Mouse (Mus musculus): ENCODE results near the gene Fgfr2. TPM values are rescaled to one million over a fixed set of nuclear protein-coding genes. Genes with fewer than 3 reads are reported as not detected.

Gene Fgfr2
- polyA plus RNA-seq, 1 experiment from 2014 or later: 81.1 TPM

- Histone ChIP-seq H3K4me3 (no peak overlapping the region), H3K4me2 (replicated peaks) (no peak overlapping the region), H3K4me1 (peaks cover 5% of the 10 kb centered on the region; the same call in 1 of the 2 replicates), H3K27ac (no peak overlapping the region), H3K9me3 (replicated peaks) (no peaks in the 10 kb centered on the region), H3K36me3 (no peaks in the 10 kb centered on the region), H3K9ac (no peak overlapping the region), H3K27me3 (no peaks in the 10 kb centered on the region)
- 76% methylated on average over 12 of the region's 12 CpGs for WGBS
- ATAC-seq (ENCODE audit: low FRiP score): no peak
Observed at GRCm38 (mm10) chr7:130985193-130985592, 2138.0 kb downstream of the Fgfr2 start.

GRCm38 (mm10) chr7:130984294-130984693 is 2138.9 kb downstream of the Fgfr2 start:
- ATAC-seq (ENCODE audit: low FRiP score): no peak
- Histone ChIP-seq H3K27ac (no peak overlapping the region), H3K9ac (no peak overlapping the region), H3K4me3 (no peak overlapping the region), H3K4me1 (peaks cover 5% of the 10 kb centered on the region; the same call in 1 of the 2 replicates), H3K9me3 (replicated peaks) (no peaks in the 10 kb centered on the region), H3K4me2 (replicated peaks) (no peak overlapping the region), H3K27me3 (no peaks in the 10 kb centered on the region), H3K36me3 (no peaks in the 10 kb centered on the region)
- 83% methylated on average over 7 of the region's 7 CpGs for WGBS

GRCm38 (mm10) chr7:130982881-130983280 is 2140.3 kb downstream of the Fgfr2 start:
- Histone ChIP-seq H3K27ac (no peak overlapping the region), H3K4me3 (no peak overlapping the region), H3K36me3 (no peaks in the 10 kb centered on the region), H3K9me3 (replicated peaks) (no peaks in the 10 kb centered on the region), H3K27me3 (no peaks in the 10 kb centered on the region), H3K4me2 (replicated peaks) (no peak overlapping the region), H3K4me1 (peaks cover 5% of the 10 kb centered on the region; the same call in 1 of the 2 replicates), H3K9ac (no peak overlapping the region)
- 79% methylated on average over 3 of the region's 3 CpGs for WGBS
- no peak for ATAC-seq (ENCODE audit: low FRiP score)

- no peak for ATAC-seq (ENCODE audit: low FRiP score)
- Histone ChIP-seq H3K9ac (no peak overlapping the region), H3K27ac (no peak overlapping the region), H3K4me1 (peaks cover 5% of the 10 kb centered on the region; the same call in 1 of the 2 replicates), H3K9me3 (replicated peaks) (no peaks in the 10 kb centered on the region), H3K4me2 (replicated peaks) (no peak overlapping the region), H3K27me3 (no peaks in the 10 kb centered on the region), H3K36me3 (no peaks in the 10 kb centered on the region), H3K4me3 (no peak overlapping the region)
- WGBS: 33% methylated on average over 4 of the region's 4 CpGs
Observed at GRCm38 (mm10) chr7:130982371-130982770, 2140.8 kb downstream of the Fgfr2 start.

GRCm38 (mm10) chr7:130980130-130980529 is 2143.0 kb downstream of the Fgfr2 start:
- H3K36me3 ChIP-seq: no peaks in the 10 kb centered on the region
- H3K9me3 ChIP-seq (replicated peaks): no peaks in the 10 kb centered on the region
- 92% methylated on average over 5 of the region's 5 CpGs for WGBS
- no peak overlapping the region for H3K27ac ChIP-seq
- H3K4me3 ChIP-seq: no peak overlapping the region
- H3K4me2 ChIP-seq (replicated peaks): no peak overlapping the region
- no peaks in the 10 kb centered on the region for H3K27me3 ChIP-seq
- H3K9ac ChIP-seq: no peak overlapping the region
- ATAC-seq (ENCODE audit: low FRiP score): no peak
- H3K4me1 ChIP-seq: peaks cover 5% of the 10 kb centered on the region; the same call in 1 of the 2 replicates

GRCm38 (mm10) chr7:130978545-130978944 is 2144.6 kb downstream of the Fgfr2 start:
- ATAC-seq (ENCODE audit: low FRiP score): no peak
- 86% methylated on average over 1 of the region's 1 CpGs for WGBS
- no peak overlapping the region for H3K9ac ChIP-seq
- no peak overlapping the region for H3K27ac ChIP-seq
- no peak overlapping the region for H3K4me3 ChIP-seq
- no peaks in the 10 kb centered on the region for H3K9me3 ChIP-seq (replicated peaks)
- no peak overlapping the region for H3K4me2 ChIP-seq (replicated peaks)
- H3K36me3 ChIP-seq: no peaks in the 10 kb centered on the region
- no peaks in the 10 kb centered on the region; the same call in 1 of the 2 replicates for H3K27me3 ChIP-seq
- peaks cover 5% of the 10 kb centered on the region; the same call in 1 of the 2 replicates for H3K4me1 ChIP-seq

- H3K9ac ChIP-seq: no peak overlapping the region
- 76% methylated on average over 5 of the region's 5 CpGs for WGBS
- H3K36me3 ChIP-seq: no peaks in the 10 kb centered on the region
- H3K9me3 ChIP-seq (replicated peaks): no peaks in the 10 kb centered on the region
- no peak overlapping the region for H3K4me2 ChIP-seq (replicated peaks)
- peak; percentile 29; the same call in 1 of the 2 replicates for ATAC-seq (ENCODE audit: low FRiP score)
- H3K4me3 ChIP-seq: no peak overlapping the region
- no peaks in the 10 kb centered on the region; the same call in 1 of the 2 replicates for H3K27me3 ChIP-seq
- no peak overlapping the region for H3K27ac ChIP-seq
- peaks cover 5% of the 10 kb centered on the region; the same call in 1 of the 2 replicates for H3K4me1 ChIP-seq
Observed at GRCm38 (mm10) chr7:130977794-130978521, 2145.2 kb downstream of the Fgfr2 start.

GRCm38 (mm10) chr7:130976305-130976935 is 2146.7 kb downstream of the Fgfr2 start:
- Histone ChIP-seq H3K27ac (no peak overlapping the region), H3K9ac (no peak overlapping the region), H3K36me3 (no peaks in the 10 kb centered on the region), H3K4me1 (no peaks in the 10 kb centered on the region; the same call in 1 of the 2 replicates), H3K4me2 (replicated peaks) (no peak overlapping the region), H3K9me3 (replicated peaks) (no peaks in the 10 kb centered on the region), H3K27me3 (no peaks in the 10 kb centered on the region; the same call in 1 of the 2 replicates), H3K4me3 (no peak overlapping the region)
- ATAC-seq (ENCODE audit: low FRiP score): no peak
- 71% methylated on average over 13 of the region's 13 CpGs for WGBS

GRCm38 (mm10) chr7:130972767-130973166 is 2150.4 kb downstream of the Fgfr2 start:
- WGBS: 80% methylated on average over 9 of the region's 9 CpGs
- no peak overlapping the region for H3K27ac ChIP-seq
- H3K4me1 ChIP-seq: no peaks in the 10 kb centered on the region; the same call in 1 of the 2 replicates
- H3K4me2 ChIP-seq (replicated peaks): no peak overlapping the region
- no peak for ATAC-seq (ENCODE audit: low FRiP score)
- H3K27me3 ChIP-seq: no peaks in the 10 kb centered on the region; the same call in 1 of the 2 replicates
- H3K36me3 ChIP-seq: no peaks in the 10 kb centered on the region
- no peak overlapping the region for H3K4me3 ChIP-seq
- no peak overlapping the region for H3K9ac ChIP-seq
- no peaks in the 10 kb centered on the region for H3K9me3 ChIP-seq (replicated peaks)

- peaks cover 12% of the 10 kb centered on the region for H3K4me1 ChIP-seq
- H3K4me3 ChIP-seq: no peak overlapping the region
- no peak overlapping the region for H3K4me2 ChIP-seq (replicated peaks)
- no peaks in the 10 kb centered on the region; the same call in 1 of the 2 replicates for H3K27me3 ChIP-seq
- WGBS: 61% methylated on average over 3 of the region's 3 CpGs
- no peaks in the 10 kb centered on the region for H3K9me3 ChIP-seq (replicated peaks)
- no peak overlapping the region for H3K27ac ChIP-seq
- H3K36me3 ChIP-seq: no peaks in the 10 kb centered on the region
- no peak for ATAC-seq (ENCODE audit: low FRiP score)
- H3K9ac ChIP-seq: no peak overlapping the region
Observed at GRCm38 (mm10) chr7:130969507-130969906, 2153.6 kb downstream of the Fgfr2 start.

GRCm38 (mm10) chr7:130969076-130969475 is 2154.1 kb downstream of the Fgfr2 start:
- 91% methylated on average over 5 of the region's 5 CpGs for WGBS

GRCm38 (mm10) chr7:130968537-130968936 is 2154.6 kb downstream of the Fgfr2 start:
- WGBS: 66% methylated on average over 7 of the region's 7 CpGs
- no peak for ATAC-seq (ENCODE audit: low FRiP score)
- Histone ChIP-seq H3K9me3 (replicated peaks) (no peaks in the 10 kb centered on the region), H3K4me1 (peaks cover 13% of the 10 kb centered on the region), H3K4me3 (no peak overlapping the region), H3K36me3 (no peaks in the 10 kb centered on the region), H3K27me3 (no peaks in the 10 kb centered on the region), H3K27ac (no peak overlapping the region), H3K9ac (no peak overlapping the region), H3K4me2 (replicated peaks) (no peak overlapping the region)

More at GRCm38 (mm10) chr7:130969076-130969475, 2154.1 kb downstream of the Fgfr2 start:
- H3K9ac ChIP-seq: no peak overlapping the region
- H3K9me3 ChIP-seq (replicated peaks): no peaks in the 10 kb centered on the region
- H3K27ac ChIP-seq: no peak overlapping the region
- H3K27me3 ChIP-seq: no peaks in the 10 kb centered on the region
- H3K36me3 ChIP-seq: no peaks in the 10 kb centered on the region
- no peak overlapping the region for H3K4me2 ChIP-seq (replicated peaks)
- no peak overlapping the region for H3K4me3 ChIP-seq
- ATAC-seq (ENCODE audit: low FRiP score): no peak
- peaks cover 13% of the 10 kb centered on the region for H3K4me1 ChIP-seq

Measured in hindbrain, embryonic 12.5 days (tissue).